Mouse (Mus musculus) ES-Bruce4 (cell line): Measurements from ENCODE around the gene Mat2a.

Experiments
- CTCF ChIP-seq: IDR thresholded peaks from one replicate; pipeline ENCODE4 v1.8.1; 2011; ENCODE audit warnings: low read depth, low read length
- EP300 ChIP-seq: IDR thresholded peaks from 2 replicates; pipeline ENCODE4 v1.6.1; 2011; ENCODE audit warnings: low read depth, low read length; ENCODE audit not compliant: insufficient read depth
- POLR2A ChIP-seq: IDR thresholded peaks from one replicate; pipeline ENCODE4 v1.8.1; 2011; ENCODE audit warnings: low read length; ENCODE audit not compliant: insufficient read depth

GRCm38 (mm10) chr6:72390795-72391521 is 48.4 kb downstream of the Mat2a start:
- TF ChIP-seq EP300: no peak
- no peak for TF ChIP-seq POLR2A
- TF ChIP-seq CTCF: no peak
